Mouse (Mus musculus): ENCODE data around the gene Zfp729b. TPM values are rescaled to one million over a fixed set of nuclear protein-coding genes. Genes with fewer than 3 reads are reported as not detected.

Gene Zfp729b
- polyA plus RNA-seq (2015; fragmentation: Nextera tagmentation; extraction: Ambion mirVana), result 3.5 and 4.7 TPM in 2 replicates

- H3K4me1 ChIP-seq, result peaks cover 5% of the 10 kb centered on the region; the same call in 1 of the 2 replicates
- no peaks in the 10 kb centered on the region for H3K9me3 ChIP-seq
- H3K9ac ChIP-seq, result peak within 1 kb of the TSS; percentile 71; the same call in 1 of the 2 replicates
- no peaks in the 10 kb centered on the region for H3K36me3 ChIP-seq
- no peaks in the 10 kb centered on the region for H3K27me3 ChIP-seq (replicated peaks)
- H3K27ac ChIP-seq, result peak within 1 kb of the TSS; percentile 71
- ATAC-seq (ENCODE audit: insufficient read depth, low FRiP score, low read depth), result peak; percentile 94
- peak within 1 kb of the TSS; percentile 59 for H3K4me2 ChIP-seq
- H3K4me3 ChIP-seq (replicated peaks), result peak within 1 kb of the TSS; percentile 80
- 1% methylated on average over 20 of the region's 20 CpGs for WGBS
Observed at GRCm38 (mm10) chr13:67609066-67609876, at the start of gene Zfp729b. Gene Zfp729b (minus strand): TSS chr13:67609707.

GRCm38 (mm10) chr13:67652496-67652895, 43.0 kb upstream of the Zfp729b start:
- Histone ChIP-seq H3K4me2 (no peak overlapping the region), H3K9ac (no peak overlapping the region), H3K36me3 (no peaks in the 10 kb centered on the region), H3K27ac (no peak overlapping the region), H3K4me1 (no peaks in the 10 kb centered on the region), H3K27me3 (replicated peaks) (no peaks in the 10 kb centered on the region), H3K9me3 (no peaks in the 10 kb centered on the region), H3K4me3 (replicated peaks) (no peak overlapping the region)
- 54% methylated on average over 3 of the region's 3 CpGs for WGBS
- ATAC-seq (ENCODE audit: insufficient read depth, low FRiP score, low read depth), result no peak

DNA sequence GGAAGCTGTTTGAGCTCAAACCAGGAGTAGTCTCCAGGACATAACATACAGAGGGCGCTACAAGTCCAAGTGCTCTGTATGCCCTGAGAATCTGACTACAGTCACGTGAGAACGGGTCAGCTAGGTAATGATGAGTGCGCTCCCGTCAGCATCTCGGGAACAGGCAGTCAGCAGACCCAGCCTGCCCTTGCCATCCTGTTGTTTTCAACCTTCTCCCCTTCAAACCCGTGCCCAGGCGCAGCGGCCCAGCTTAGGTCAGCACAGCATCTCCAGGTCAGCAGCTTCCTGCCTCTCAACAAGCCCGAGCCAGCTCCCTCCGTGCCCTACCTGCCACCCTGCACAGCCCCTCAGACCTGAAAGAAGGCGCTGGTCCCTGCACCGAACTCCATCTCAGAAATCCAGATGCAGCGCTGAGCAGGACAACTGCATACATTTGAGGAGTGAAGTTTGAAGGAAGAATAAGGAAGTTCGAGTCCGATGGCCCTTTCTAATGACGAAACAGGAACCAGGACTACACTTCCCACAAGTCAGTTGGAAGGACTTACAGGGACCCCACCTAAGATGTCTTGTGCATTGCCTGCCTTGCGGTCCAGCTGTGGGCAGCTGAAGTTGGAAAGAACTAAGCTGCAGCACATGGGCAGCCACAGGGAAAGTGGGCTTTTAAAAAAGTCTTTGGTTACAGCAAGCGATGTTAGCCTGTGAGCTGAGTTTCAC, 27.9 kb upstream of the Zfp729b start, which contains the start of the genes Gm49345 and Zfp729a:
Gene Gm49345 (minus strand): TSS at position 476 of the 714 bp plus-strand sequence.
Gene Zfp729a (minus strand): TSS at position 498 of the 714 bp plus-strand sequence.
- H3K36me3 ChIP-seq, result no peaks in the 10 kb centered on the region
- peak; percentile 98 for ATAC-seq (ENCODE audit: insufficient read depth, low FRiP score, low read depth)
- no peaks in the 10 kb centered on the region for H3K9me3 ChIP-seq
- no peaks in the 10 kb centered on the region for H3K27me3 ChIP-seq (replicated peaks)
- H3K27ac ChIP-seq, result peak within 1 kb of the TSS; percentile 68
- WGBS, result under 1% methylated on average over 19 of the region's 19 CpGs
- peak within 1 kb of the TSS; percentile 53 for H3K4me2 ChIP-seq
- no peaks in the 10 kb centered on the region for H3K4me1 ChIP-seq
- peak within 1 kb of the TSS; percentile 94 for H3K4me3 ChIP-seq (replicated peaks)
- peak within 1 kb of the TSS; percentile 68 for H3K9ac ChIP-seq

GRCm38 (mm10) chr13:67610108-67610507, 601 bp upstream of the Zfp729b start:
- no peaks in the 10 kb centered on the region for H3K9me3 ChIP-seq
- peaks cover 5% of the 10 kb centered on the region; the same call in 1 of the 2 replicates for H3K4me1 ChIP-seq
- H3K27me3 ChIP-seq (replicated peaks), result no peaks in the 10 kb centered on the region
- H3K4me3 ChIP-seq (replicated peaks), result no peak overlapping the region
- no peak for ATAC-seq (ENCODE audit: insufficient read depth, low FRiP score, low read depth)
- no peak overlapping the region for H3K27ac ChIP-seq
- WGBS, result 82% methylated on average over 4 of the region's 4 CpGs
- H3K36me3 ChIP-seq, result no peaks in the 10 kb centered on the region
- no peak overlapping the region for H3K9ac ChIP-seq
- peak overlapping the region; percentile 59; the same call in 1 of the 2 replicates for H3K4me2 ChIP-seq

- Histone ChIP-seq H3K4me2 (no peak overlapping the region), H3K36me3 (no peaks in the 10 kb centered on the region), H3K4me3 (replicated peaks) (no peak overlapping the region), H3K27me3 (replicated peaks) (no peaks in the 10 kb centered on the region), H3K4me1 (no peaks in the 10 kb centered on the region), H3K27ac (no peak overlapping the region), H3K9ac (no peak overlapping the region), H3K9me3 (no peaks in the 10 kb centered on the region)
- ATAC-seq (ENCODE audit: insufficient read depth, low FRiP score, low read depth), result no peak
- 70% methylated on average over 5 of the region's 5 CpGs for WGBS
Observed at GRCm38 (mm10) chr13:67572591-67573189, 36.8 kb downstream of the Zfp729b start.

DNA sequence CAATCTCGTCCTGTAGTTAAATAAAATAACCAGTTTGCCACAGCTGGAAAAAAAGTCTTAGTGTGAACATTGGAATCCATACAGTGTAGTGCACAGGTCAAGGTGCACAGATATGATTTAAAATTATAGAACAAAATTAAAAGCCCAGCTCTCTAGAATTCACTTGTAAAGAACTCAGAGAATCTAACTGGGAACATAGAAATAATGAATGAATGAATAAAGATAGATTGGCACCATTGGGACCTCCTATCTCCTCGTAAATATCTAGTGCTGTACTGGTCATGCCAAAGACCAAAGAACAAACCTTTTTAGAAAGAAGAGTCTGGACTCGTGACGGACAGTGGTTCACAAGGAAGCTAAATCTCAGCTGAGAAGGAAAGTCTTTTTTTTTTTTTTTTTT, 55.8 kb downstream of the Zfp729b start, which contains the start of gene Zfp748:
Gene Zfp748 (minus strand): TSS at position 101 of the 400 bp plus-strand sequence.
- H3K9ac ChIP-seq, result peak within 1 kb of the TSS; percentile 74
- peak within 1 kb of the TSS; percentile 64 for H3K4me2 ChIP-seq
- H3K27me3 ChIP-seq (replicated peaks), result no peaks in the 10 kb centered on the region
- no peaks in the 10 kb centered on the region; the same call in 1 of the 2 replicates for H3K4me1 ChIP-seq
- H3K27ac ChIP-seq, result peak within 1 kb of the TSS; percentile 92
- no peaks in the 10 kb centered on the region for H3K36me3 ChIP-seq
- peak within 1 kb of the TSS; percentile 80 for H3K4me3 ChIP-seq (replicated peaks)
- H3K9me3 ChIP-seq, result no peaks in the 10 kb centered on the region
- no peak for ATAC-seq (ENCODE audit: insufficient read depth, low FRiP score, low read depth)
- WGBS, result 78% methylated on average over 4 of the region's 4 CpGs

GRCm38 (mm10) chr13:67552505-67553346, 56.8 kb downstream of the Zfp729b start:
- H3K27me3 ChIP-seq (replicated peaks), result no peaks in the 10 kb centered on the region
- peak; percentile 98 for ATAC-seq (ENCODE audit: insufficient read depth, low FRiP score, low read depth)
- H3K9me3 ChIP-seq, result no peaks in the 10 kb centered on the region
- H3K4me1 ChIP-seq, result no peaks in the 10 kb centered on the region; the same call in 1 of the 2 replicates
- H3K27ac ChIP-seq, result peak overlapping the region; percentile 92
- H3K9ac ChIP-seq, result peak overlapping the region; percentile 74
- H3K4me2 ChIP-seq, result peak overlapping the region; percentile 64
- 1% methylated on average over 44 of the region's 44 CpGs for whole genome bisulfite sequencing
- H3K36me3 ChIP-seq, result no peaks in the 10 kb centered on the region
- H3K4me3 ChIP-seq (replicated peaks), result peak overlapping the region; percentile 80

GRCm38 (mm10) chr13:67545941-67546340, 63.6 kb downstream of the Zfp729b start:
- WGBS, result 87% methylated on average over 1 of the region's 1 CpGs
- H3K4me3 ChIP-seq (replicated peaks), result no peak overlapping the region
- no peak for ATAC-seq (ENCODE audit: insufficient read depth, low FRiP score, low read depth)
- H3K4me2 ChIP-seq, result no peak overlapping the region
- H3K9me3 ChIP-seq, result no peaks in the 10 kb centered on the region
- no peaks in the 10 kb centered on the region for H3K27me3 ChIP-seq (replicated peaks)
- H3K36me3 ChIP-seq, result peaks cover 32% of the 10 kb centered on the region
- no peaks in the 10 kb centered on the region for H3K4me1 ChIP-seq
- no peak overlapping the region for H3K27ac ChIP-seq
- H3K9ac ChIP-seq, result no peak overlapping the region

Other genes with a start within 250 kb of the Zfp729b start
- 0.52 and 0.64 TPM in 2 replicates for gene Gm28044, start 249.2 kb downstream of the Zfp729b start, polyA plus RNA-seq (2015; fragmentation: Nextera tagmentation; extraction: Ambion mirVana)
- 1.0 and 1.1 TPM in 2 replicates for gene Zfp953, start 249.1 kb downstream of the Zfp729b start, polyA plus RNA-seq (2015; fragmentation: Nextera tagmentation; extraction: Ambion mirVana)
- 0.21 and 0.44 TPM in 2 replicates for gene Gm28041, start 234.0 kb downstream of the Zfp729b start, polyA plus RNA-seq (2015; fragmentation: Nextera tagmentation; extraction: Ambion mirVana)
- gene Zfp456, start 233.9 kb downstream of the Zfp729b start, polyA plus RNA-seq (2015; fragmentation: Nextera tagmentation; extraction: Ambion mirVana), result 1.8 and 2.0 TPM in 2 replicates
- 5.5 and 7.5 TPM in 2 replicates for gene Zfp429, start 209.9 kb downstream of the Zfp729b start, polyA plus RNA-seq (2015; fragmentation: Nextera tagmentation; extraction: Ambion mirVana)
- 0.90 and 1.1 TPM in 2 replicates for gene Zfp459, start 188.3 kb downstream of the Zfp729b start, polyA plus RNA-seq (2015; fragmentation: Nextera tagmentation; extraction: Ambion mirVana)
- gene Zfp874a, start 158.1 kb downstream of the Zfp729b start, polyA plus RNA-seq (2015; fragmentation: Nextera tagmentation; extraction: Ambion mirVana), result 8.7 and 9.6 TPM in 2 replicates
- 2.8 and 3.4 TPM in 2 replicates for gene Zfp874b, start 125.4 kb downstream of the Zfp729b start, polyA plus RNA-seq (2015; fragmentation: Nextera tagmentation; extraction: Ambion mirVana)
- gene Zfp58, start 109.2 kb downstream of the Zfp729b start, polyA plus RNA-seq (2015; fragmentation: Nextera tagmentation; extraction: Ambion mirVana), result 12.7 and 13.3 TPM in 2 replicates
- gene Gm26965, start 83.6 kb downstream of the Zfp729b start, polyA plus RNA-seq (2015; fragmentation: Nextera tagmentation; extraction: Ambion mirVana), result not detected in 2 replicates
- 19.4 and 20.4 TPM in 2 replicates for gene Zfp87, start 83.5 kb downstream of the Zfp729b start, polyA plus RNA-seq (2015; fragmentation: Nextera tagmentation; extraction: Ambion mirVana)
- gene Zfp748, start 55.9 kb downstream of the Zfp729b start, polyA plus RNA-seq (2015; fragmentation: Nextera tagmentation; extraction: Ambion mirVana), result 11.8 and 11.9 TPM in 2 replicates
- 0.26 TPM in 1 of 2 replicates, not detected in the other for gene Gm49345, start 28.1 kb upstream of the Zfp729b start, polyA plus RNA-seq (2015; fragmentation: Nextera tagmentation; extraction: Ambion mirVana)
- 2.4 and 2.7 TPM in 2 replicates for gene Zfp729a, start 28.1 kb upstream of the Zfp729b start, polyA plus RNA-seq (2015; fragmentation: Nextera tagmentation; extraction: Ambion mirVana)
- 8.9 and 12.7 TPM in 2 replicates for gene Zfp738, start 77.4 kb upstream of the Zfp729b start, polyA plus RNA-seq (2015; fragmentation: Nextera tagmentation; extraction: Ambion mirVana)
- gene Zfp65, start 119.5 kb upstream of the Zfp729b start, polyA plus RNA-seq (2015; fragmentation: Nextera tagmentation; extraction: Ambion mirVana), result 5.8 and 5.9 TPM in 2 replicates
- 4.2 and 4.5 TPM in 2 replicates for gene Zfp85, start 145.5 kb upstream of the Zfp729b start, polyA plus RNA-seq (2015; fragmentation: Nextera tagmentation; extraction: Ambion mirVana)
- gene Zfp493, start 170.0 kb upstream of the Zfp729b start, polyA plus RNA-seq (2015; fragmentation: Nextera tagmentation; extraction: Ambion mirVana), result 2.6 and 3.0 TPM in 2 replicates
- gene Zfp273, start 204.0 kb upstream of the Zfp729b start, polyA plus RNA-seq (2015; fragmentation: Nextera tagmentation; extraction: Ambion mirVana), result 6.2 and 7.5 TPM in 2 replicates
- gene Gm10037, start 221.4 kb upstream of the Zfp729b start, polyA plus RNA-seq (2015; fragmentation: Nextera tagmentation; extraction: Ambion mirVana), result 1.8 and 1.9 TPM in 2 replicates

Measured in stomach, embryonic 15.5 days (tissue).